In the genomic region with DNA sequence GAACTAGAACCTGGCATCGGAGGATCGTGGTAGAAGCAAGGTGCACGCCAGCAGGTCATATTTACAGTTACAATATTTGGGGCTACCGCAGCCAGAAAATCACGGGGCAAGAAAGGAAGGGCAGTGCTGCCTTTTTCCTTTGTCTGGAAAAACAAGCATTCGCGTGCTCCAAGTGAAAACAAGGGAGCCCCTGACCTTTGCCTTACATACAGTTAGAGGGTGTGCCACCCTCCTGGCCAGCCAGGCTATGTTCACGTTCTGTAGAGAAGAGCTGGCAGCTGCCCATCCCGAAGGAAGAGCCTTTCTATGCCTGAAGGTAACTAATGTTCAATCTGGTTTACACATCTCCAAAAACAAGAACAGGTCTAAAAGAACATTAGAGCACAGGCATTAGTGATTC, we compare ENCODE assay signal across 23 mouse cellular contexts.
"Had no signal": no experiment of that assay in that cellular context is flagged by ENCODE, and none has a peak within 500 bp of the region (broad histone marks: within the 10 kb centered on the region; RNA-seq: fewer than 3 reads in every experiment).

No protein-coding gene starts in this region.

- H3K27me3 ChIP-seq: kidney, embryonic 15.5 days; limb, embryonic 13.5 days; liver, embryonic 15.5 days; neural tube, embryonic 12.5 days; neural tube, embryonic 15.5 days; stomach, embryonic 15.5 days had no signal

- H3K4me1 ChIP-seq: kidney, embryonic 15.5 days; liver, embryonic 15.5 days; neural tube, embryonic 15.5 days; stomach, embryonic 15.5 days had no signal

- H3K9me3 ChIP-seq: kidney, embryonic 15.5 days; limb, embryonic 13.5 days; liver, embryonic 15.5 days; neural tube, embryonic 12.5 days; neural tube, embryonic 15.5 days; stomach, embryonic 15.5 days had no signal

- H3K4me2 ChIP-seq: kidney, embryonic 15.5 days; limb, embryonic 13.5 days; liver, embryonic 11.5 days; liver, embryonic 15.5 days; midbrain, embryonic 11.5 days; neural tube, embryonic 12.5 days; neural tube, embryonic 15.5 days; stomach, embryonic 15.5 days had no signal

- H3K9ac ChIP-seq: kidney, embryonic 15.5 days; limb, embryonic 13.5 days; liver, embryonic 15.5 days; neural tube, embryonic 12.5 days; neural tube, embryonic 15.5 days; stomach, embryonic 15.5 days had no signal

- DNase-seq: kidney, adult 2 months; kidney, postnatal 14 days; kidney, postnatal 4 days; left cerebral cortex, postnatal 4 days; lung, adult 2 months; lung, postnatal 14 days; lung, postnatal 4 days; midbrain, embryonic 14.5 days; right cerebral cortex, adult 18-20 months; right cerebral cortex, postnatal 14 days; right cerebral cortex, postnatal 4 days; spleen, adult 18-20 months; thymus, adult 18-20 months; thymus, postnatal 36 days had no signal

- H3K4me3 ChIP-seq: kidney, embryonic 15.5 days; layer of hippocampus, adult 2 months; limb, embryonic 13.5 days; liver, embryonic 15.5 days; neural tube, embryonic 12.5 days; neural tube, embryonic 15.5 days; stomach, embryonic 15.5 days had no signal

- H3K27ac ChIP-seq: kidney, embryonic 15.5 days; layer of hippocampus, adult 2 months; limb, embryonic 13.5 days; liver, embryonic 15.5 days; neural tube, embryonic 12.5 days; neural tube, embryonic 15.5 days; stomach, embryonic 15.5 days had no signal

- H3K36me3 ChIP-seq: kidney, embryonic 15.5 days; limb, embryonic 13.5 days; liver, embryonic 15.5 days; neural tube, embryonic 12.5 days; neural tube, embryonic 15.5 days; stomach, embryonic 15.5 days had no signal
